Mouse (Mus musculus) left cerebral cortex, adult 8-10 months (tissue): ENCODE data around the gene Armcx4. TPM values are rescaled to one million over a fixed set of nuclear protein-coding genes. Genes with fewer than 3 reads are reported as not detected.
A peak's percentile ranks its signal among the peaks of the same experiment; 100 is the strongest.
"Not testable (repeated sequence)": the region's sequence is repeated elsewhere in the genome, so short reads cannot be mapped to it uniquely, and the experiment has no call there.

ENCODE experiments used
- DNase-seq, 2 experiments: peaks; one replicate each; pipeline ENCODE4 v3.0.0; 2022; ENCODE audit warnings: low spot score in 2 of 2
- total RNA-seq, 4 experiments: library from RNA; stranded (reverse); gene quantifications; 2 replicates each; pipeline ENCODE4 v1.2.4; 2022

The Armcx4 gene
- total RNA-seq = 10 to 100 TPM; 33.8 to 37.4 (median 36.1) TPM

GRCm38 (mm10) chrX:134686267-134686666, at the start of gene Armcx4:
Gene Armcx4, plus strand, starts transcription at chrX:134686519.
- DNase-seq = peak; percentile 49 to 71

GRCm38 (mm10) chrX:134641000-134641760, 45.1 kb upstream of the Armcx4 start:
- no peak for DNase-seq

GRCm38 (mm10) chrX:134646338-134646737, 40.0 kb upstream of the Armcx4 start:
- no peak for DNase-seq

- DNase-seq = no peak
These were observed 38.9 kb upstream of the Armcx4 start for GRCm38 (mm10) chrX:134647421-134647820.

- peak; percentile 23 to 56 for DNase-seq
These were observed 38.2 kb upstream of the Armcx4 start for GRCm38 (mm10) chrX:134648031-134648692.

GRCm38 (mm10) chrX:134652061-134652460, 34.3 kb upstream of the Armcx4 start:
- no peak for DNase-seq

- DNase-seq = no peak
These were observed 24.7 kb upstream of the Armcx4 start for GRCm38 (mm10) chrX:134661586-134661985.

- no peak for DNase-seq
These were observed 11.3 kb upstream of the Armcx4 start for GRCm38 (mm10) chrX:134675022-134675421.

GRCm38 (mm10) chrX:134675959-134676358, 10.4 kb upstream of the Armcx4 start:
- DNase-seq = no peak

- no peak for DNase-seq
These were observed 1.4 kb upstream of the Armcx4 start for GRCm38 (mm10) chrX:134684936-134685335.

GRCm38 (mm10) chrX:134686739-134687171, 436 bp downstream of the Armcx4 start:
- DNase-seq = peak in 1 of 2 experiments; percentile 15

- no peak for DNase-seq
These were observed 3.4 kb downstream of the Armcx4 start for GRCm38 (mm10) chrX:134689676-134690075.

GRCm38 (mm10) chrX:134690871-134691539, 4.7 kb downstream of the Armcx4 start:
- no peak for DNase-seq

- no peak for DNase-seq
These were observed 5.2 kb downstream of the Armcx4 start for GRCm38 (mm10) chrX:134691540-134691935.

- DNase-seq = no peak
These were observed 30.5 kb downstream of the Armcx4 start for GRCm38 (mm10) chrX:134716863-134717262.

GRCm38 (mm10) chrX:134717752-134718308, 31.5 kb downstream of the Armcx4 start, which contains the start of gene Armcx1:
Gene Armcx1, plus strand, starts transcription at chrX:134717963.
- DNase-seq = peak; percentile 46 to 50

GRCm38 (mm10) chrX:134718524-134718923, 32.2 kb downstream of the Armcx4 start:
- peak; percentile 9 to 49 for DNase-seq

GRCm38 (mm10) chrX:134723762-134724161, 37.4 kb downstream of the Armcx4 start:
- not testable (repeated sequence) for DNase-seq

- no peak for DNase-seq
These were observed 43.5 kb downstream of the Armcx4 start for GRCm38 (mm10) chrX:134729778-134730177.

- no peak for DNase-seq
These were observed 51.5 kb downstream of the Armcx4 start for GRCm38 (mm10) chrX:134737796-134738195.

GRCm38 (mm10) chrX:134739160-134739559, 52.8 kb downstream of the Armcx4 start:
- no peak for DNase-seq

- DNase-seq = no peak
These were observed 55.5 kb downstream of the Armcx4 start for GRCm38 (mm10) chrX:134741862-134742261.
